Mouse (Mus musculus) limb, embryonic 12.5 days (tissue): ENCODE results near the gene Kdm2b. TPM values are rescaled to one million over a fixed set of nuclear protein-coding genes. Genes with fewer than 3 reads are reported as not detected.
A peak's percentile ranks its signal among the peaks of the same experiment; 100 is the strongest.

Experiments used
- ATAC-seq: fragments of 200-750 bp; cut with Nextera tagmentation; 2 replicates; pipeline ENCODE4 v1.8.0; 2017; ENCODE audit warnings: low read depth, moderate TSS enrichment; ENCODE audit not compliant: insufficient number of reproducible peaks, insufficient read depth, low FRiP score, low TSS enrichment
- H3K27ac ChIP-seq: fragments of 300-500 bp; sonication (generic); 2 replicates; pipeline ENCODE4 v1.5.1; 2016; ENCODE audit warnings: mild to moderate bottlenecking, moderate library complexity
- H3K27me3 ChIP-seq: fragments of 300-500 bp; sonication (generic); 2 replicates; pipeline ENCODE4 v1.6.1; 2016; ENCODE audit warnings: mild to moderate bottlenecking, moderate library complexity
- H3K36me3 ChIP-seq: fragments of 300-500 bp; sonication (generic); 2 replicates; pipeline ENCODE4 v1.6.1; 2016; ENCODE audit warnings: mild to moderate bottlenecking, moderate library complexity
- H3K4me1 ChIP-seq: fragments of 300-500 bp; sonication (generic); replicated peaks from 2 replicates; pipeline ENCODE4 v1.6.1; 2016
- H3K4me2 ChIP-seq: fragments of 300-500 bp; sonication (generic); 2 replicates; pipeline ENCODE4 v1.6.1; 2016; ENCODE audit warnings: mild to moderate bottlenecking, moderate library complexity
- H3K4me3 ChIP-seq: fragments of 300-500 bp; sonication (generic); replicated peaks from 2 replicates; pipeline ENCODE4 v1.5.1; 2016; ENCODE audit warnings: mild to moderate bottlenecking
- H3K9ac ChIP-seq: fragments of 300-500 bp; sonication (generic); replicated peaks from 2 replicates; pipeline ENCODE4 v1.6.1; 2016; ENCODE audit warnings: mild to moderate bottlenecking, moderate library complexity
- H3K9me3 ChIP-seq: fragments of 300-500 bp; sonication (generic); 2 replicates; pipeline ENCODE4 v1.6.1; 2016; ENCODE audit warnings: mild to moderate bottlenecking, moderate library complexity
- WGBS: fragments of 180-500 bp; shearing (Covaris S2); methylation state at CpG from one replicate; pipeline ENCODE4 v1.1.7; 2016; 5-methylcytosine and 5-hydroxymethylcytosine counted together
- polyA plus RNA-seq: library from polyadenylated mRNA; unstranded; fragments of >200 nt; fragmentation: Nextera tagmentation; extraction: Ambion mirVana; gene quantifications from 2 replicates; pipeline ENCODE4 v1.2.1, GENCODE M21; 2016

Gene Kdm2b
- polyA plus RNA-seq, 1 experiment from 2014 or later, result 85.5 TPM

- no peak overlapping the region for H3K9ac ChIP-seq
- ATAC-seq, result no peak
- H3K27me3 ChIP-seq, result no peaks in the 10 kb centered on the region
- H3K27ac ChIP-seq, result no peak overlapping the region
- H3K4me2 ChIP-seq, result no peak overlapping the region
- 82% methylated on average over 3 of the region's 3 CpGs for WGBS
- no peaks in the 10 kb centered on the region for H3K4me1 ChIP-seq
- H3K36me3 ChIP-seq, result peaks cover 78% of the 10 kb centered on the region
- H3K4me3 ChIP-seq, result no peak overlapping the region
- H3K9me3 ChIP-seq, result no peaks in the 10 kb centered on the region
Measured at GRCm38 (mm10) chr5:122876671-122877070, 113.0 kb downstream of the Kdm2b start.

GRCm38 (mm10) chr5:122874359-122874758 is 115.3 kb downstream of the Kdm2b start:
- Histone ChIP-seq H3K4me3 (no peak overlapping the region), H3K9ac (no peak overlapping the region), H3K27me3 (no peaks in the 10 kb centered on the region), H3K4me1 (no peaks in the 10 kb centered on the region), H3K4me2 (no peak overlapping the region), H3K36me3 (peaks cover 67% of the 10 kb centered on the region), H3K9me3 (no peaks in the 10 kb centered on the region), H3K27ac (no peak overlapping the region)
- 93% methylated on average over 3 of the region's 3 CpGs for WGBS
- ATAC-seq, result no peak

- H3K9ac ChIP-seq, result no peak overlapping the region
- peaks cover 66% of the 10 kb centered on the region for H3K36me3 ChIP-seq
- no peaks in the 10 kb centered on the region for H3K27me3 ChIP-seq
- H3K9me3 ChIP-seq, result no peaks in the 10 kb centered on the region
- ATAC-seq, result no peak
- no peak overlapping the region for H3K4me2 ChIP-seq
- no peak overlapping the region for H3K4me3 ChIP-seq
- H3K27ac ChIP-seq, result no peak overlapping the region
- no peaks in the 10 kb centered on the region for H3K4me1 ChIP-seq
- 56% methylated on average over 2 of the region's 2 CpGs for WGBS
Measured at GRCm38 (mm10) chr5:122873573-122873972, 116.0 kb downstream of the Kdm2b start.

DNA sequence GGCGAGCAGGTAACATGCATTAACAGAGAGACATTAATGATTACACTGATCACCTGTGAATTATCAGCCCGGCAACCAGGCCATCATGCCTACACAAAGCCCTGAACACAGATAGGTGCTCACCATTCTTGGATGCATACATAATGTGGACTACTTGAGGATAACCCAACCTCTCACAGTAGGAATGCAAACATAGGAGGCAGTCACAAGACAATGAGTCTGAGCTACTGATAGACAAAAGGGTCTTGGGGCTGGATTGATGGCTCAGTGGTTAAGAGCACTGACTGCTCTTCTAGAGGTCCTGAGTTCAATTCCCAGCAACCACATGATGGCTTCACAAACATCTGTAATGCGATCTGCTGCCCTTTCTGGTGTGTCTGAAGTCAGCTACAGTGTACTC is 117.0 kb downstream of the Kdm2b start:
- no peak for ATAC-seq
- Histone ChIP-seq H3K4me1 (no peaks in the 10 kb centered on the region), H3K9ac (no peak overlapping the region), H3K4me3 (no peak overlapping the region), H3K36me3 (peaks cover 66% of the 10 kb centered on the region), H3K27me3 (no peaks in the 10 kb centered on the region), H3K27ac (no peak overlapping the region), H3K9me3 (no peaks in the 10 kb centered on the region), H3K4me2 (no peak overlapping the region)
- 91% methylated on average over 3 of the region's 3 CpGs for WGBS

- H3K4me1 ChIP-seq, result no peaks in the 10 kb centered on the region
- H3K36me3 ChIP-seq, result peaks cover 71% of the 10 kb centered on the region
- ATAC-seq, result no peak
- H3K27me3 ChIP-seq, result no peaks in the 10 kb centered on the region
- H3K4me2 ChIP-seq, result no peak overlapping the region
- H3K27ac ChIP-seq, result no peak overlapping the region
- no peaks in the 10 kb centered on the region for H3K9me3 ChIP-seq
- H3K9ac ChIP-seq, result no peak overlapping the region
- no peak overlapping the region for H3K4me3 ChIP-seq
- 92% methylated on average over 2 of the region's 2 CpGs for WGBS
Measured at GRCm38 (mm10) chr5:122863053-122863452, 126.6 kb downstream of the Kdm2b start.

DNA sequence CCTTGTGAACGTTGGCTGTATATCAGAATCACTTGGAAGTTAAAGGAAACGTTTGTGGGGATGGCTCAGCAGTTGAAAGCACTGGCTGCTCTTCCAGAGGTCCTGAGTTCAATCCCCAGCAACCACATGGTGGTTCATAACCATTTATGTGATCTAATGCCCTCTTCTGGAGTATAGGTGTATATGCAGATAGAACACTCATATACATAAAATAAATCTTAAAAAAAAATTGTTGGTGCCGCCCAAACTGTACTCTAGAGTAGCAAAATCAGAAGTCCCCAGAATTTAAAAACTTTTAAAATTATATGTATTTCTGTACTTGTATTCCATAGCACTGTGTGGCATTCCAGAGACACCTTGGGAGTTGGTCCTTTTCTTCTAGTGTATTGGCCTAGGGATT is 133.8 kb downstream of the Kdm2b start:
- no peak overlapping the region for H3K4me2 ChIP-seq
- no peaks in the 10 kb centered on the region for H3K27me3 ChIP-seq
- ATAC-seq, result no peak
- no peaks in the 10 kb centered on the region for H3K9me3 ChIP-seq
- no peak overlapping the region for H3K9ac ChIP-seq
- no peak overlapping the region for H3K27ac ChIP-seq
- H3K36me3 ChIP-seq, result peaks cover 21% of the 10 kb centered on the region; the same call in 1 of the 2 replicates
- WGBS, result 76% methylated on average over 3 of the region's 3 CpGs
- H3K4me1 ChIP-seq, result peaks cover 9% of the 10 kb centered on the region
- H3K4me3 ChIP-seq, result no peak overlapping the region

DNA sequence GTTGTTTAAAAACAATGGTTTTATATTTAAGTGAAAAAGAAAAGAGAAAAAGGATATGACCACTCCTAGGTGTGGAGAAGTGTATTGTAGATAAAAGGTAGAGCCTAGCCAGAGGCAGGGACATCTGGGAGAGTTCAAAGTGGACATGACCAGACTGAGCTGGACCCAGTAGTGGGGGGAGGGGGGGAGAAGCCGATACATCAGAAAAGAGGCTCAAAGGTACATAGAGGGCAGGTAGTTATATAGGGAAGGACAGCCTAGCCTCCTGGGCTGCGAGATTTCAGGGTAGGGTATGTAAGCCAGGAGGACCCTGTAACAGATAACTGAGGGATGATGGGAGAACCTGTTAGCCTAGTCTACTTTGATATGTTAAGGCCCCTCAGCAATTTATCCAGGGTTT is 137.0 kb downstream of the Kdm2b start:
- WGBS, result 66% methylated on average over 2 of the region's 2 CpGs
- Histone ChIP-seq H3K9ac (no peak overlapping the region), H3K36me3 (peaks cover 16% of the 10 kb centered on the region; the same call in 1 of the 2 replicates), H3K27me3 (no peaks in the 10 kb centered on the region), H3K4me3 (no peak overlapping the region), H3K27ac (no peak overlapping the region), H3K4me2 (no peak overlapping the region), H3K9me3 (no peaks in the 10 kb centered on the region), H3K4me1 (peaks cover 16% of the 10 kb centered on the region)
- ATAC-seq, result no peak

GRCm38 (mm10) chr5:122850319-122851002 is 139.2 kb downstream of the Kdm2b start:
- H3K4me3 ChIP-seq, result peak overlapping the region; percentile 95
- peak overlapping the region; percentile 98 for H3K9ac ChIP-seq
- under 1% methylated on average over 38 of the region's 38 CpGs for WGBS
- peak; percentile 87 for ATAC-seq
- peak overlapping the region; percentile 94 for H3K27ac ChIP-seq
- peaks cover 7% of the 10 kb centered on the region; the same call in 1 of the 2 replicates for H3K36me3 ChIP-seq
- H3K27me3 ChIP-seq, result no peaks in the 10 kb centered on the region
- peaks cover 16% of the 10 kb centered on the region for H3K4me1 ChIP-seq
- peak overlapping the region; percentile 93 for H3K4me2 ChIP-seq
- no peaks in the 10 kb centered on the region for H3K9me3 ChIP-seq

- 2% methylated on average over 58 of the region's 61 CpGs for WGBS
- Histone ChIP-seq H3K4me2 (peak within 1 kb of the TSS; percentile 93), H3K9me3 (no peaks in the 10 kb centered on the region), H3K4me3 (peak within 1 kb of the TSS; percentile 95), H3K4me1 (peaks cover 16% of the 10 kb centered on the region), H3K27ac (peak within 1 kb of the TSS; percentile 94), H3K36me3 (peaks cover 4% of the 10 kb centered on the region; the same call in 1 of the 2 replicates), H3K27me3 (no peaks in the 10 kb centered on the region), H3K9ac (peak within 1 kb of the TSS; percentile 98)
- peak; percentile 99 for ATAC-seq
Measured at GRCm38 (mm10) chr5:122849521-122850318, 139.9 kb downstream of the Kdm2b start, which contains the start of gene Rnf34. Rnf34 (plus strand) TSS chr5:122850048.

DNA sequence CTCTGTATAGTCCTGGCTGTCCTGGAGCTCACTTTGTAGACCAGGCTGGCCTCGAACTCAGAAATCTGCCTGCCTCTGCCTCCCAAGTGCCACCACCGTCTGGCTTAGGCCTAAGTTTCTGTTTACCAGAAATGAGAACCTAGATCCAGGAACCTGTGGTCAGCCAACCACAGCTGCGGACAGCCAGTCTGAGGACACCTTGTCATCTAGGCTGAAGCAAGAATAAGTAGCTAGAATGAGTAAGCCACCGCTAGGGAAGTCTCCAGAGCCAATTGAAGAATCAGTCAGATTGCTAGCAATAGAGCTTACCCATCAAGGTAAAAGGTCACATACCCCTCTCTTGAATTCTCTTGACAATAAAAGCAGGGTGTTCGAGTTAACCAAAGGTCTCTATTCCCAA is 145.8 kb downstream of the Kdm2b start:
- WGBS, result 86% methylated on average over 5 of the region's 5 CpGs
- Histone ChIP-seq H3K4me2 (no peak overlapping the region), H3K27ac (no peak overlapping the region), H3K36me3 (no peaks in the 10 kb centered on the region), H3K9ac (no peak overlapping the region), H3K4me3 (no peak overlapping the region), H3K9me3 (no peaks in the 10 kb centered on the region), H3K27me3 (no peaks in the 10 kb centered on the region), H3K4me1 (no peaks in the 10 kb centered on the region)
- no peak for ATAC-seq

DNA sequence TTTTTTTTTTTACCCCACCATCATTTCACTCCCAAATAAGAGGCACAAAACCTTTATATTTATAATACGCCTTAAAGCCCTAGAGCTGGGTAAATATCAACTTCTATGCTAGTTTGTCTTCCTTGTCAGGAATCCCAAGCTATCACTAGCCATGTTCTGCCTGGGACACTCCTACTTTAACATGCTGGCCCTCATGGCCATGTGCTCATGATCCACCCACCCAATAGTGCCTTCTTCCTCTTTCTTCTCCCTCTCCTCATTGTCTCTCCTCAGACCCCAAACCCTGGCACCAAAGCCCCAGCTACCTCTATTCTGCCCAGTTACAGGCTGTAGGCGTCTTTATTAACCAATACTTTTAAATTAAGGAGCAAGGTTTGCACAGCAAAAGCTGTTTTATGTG is 148.5 kb downstream of the Kdm2b start:
- ATAC-seq, result no peak
- Histone ChIP-seq H3K4me1 (no peaks in the 10 kb centered on the region), H3K4me3 (no peak overlapping the region), H3K4me2 (no peak overlapping the region), H3K9me3 (no peaks in the 10 kb centered on the region), H3K9ac (no peak overlapping the region), H3K27me3 (no peaks in the 10 kb centered on the region), H3K36me3 (no peaks in the 10 kb centered on the region), H3K27ac (no peak overlapping the region)
- 87% methylated on average over 2 of the region's 2 CpGs for WGBS
